Mouse (Mus musculus) lung, embryonic 14.5 days (tissue): ENCODE measurements at regions not wholly inside any gene's neighbourhood (a gene's known extent, or its start where the extent isn't known, plus 50 kb on each side); places are given as distances from the start of the nearest gene placed in this dataset.

ENCODE experiments used
- ATAC-seq: fragments of 200-750 bp; cut with Nextera tagmentation; 2 replicates; pipeline ENCODE4 v1.8.0; 2017; ENCODE audit warnings: mild to moderate bottlenecking, moderate TSS enrichment, moderate library complexity; ENCODE audit not compliant: insufficient read depth
- DNase-seq: peaks from one replicate; pipeline ENCODE4 v3.0.0-alpha.2; 2015
- H3K27ac ChIP-seq: fragments of 300-500 bp; sonication (generic); 2 replicates; pipeline ENCODE4 v1.5.1; 2014; ENCODE audit warnings: low read depth, mild to moderate bottlenecking, moderate library complexity
- H3K27me3 ChIP-seq: fragments of 300-500 bp; sonication (generic); 2 replicates; pipeline ENCODE4 v1.6.1; 2014; ENCODE audit warnings: low read length, control low read depth; ENCODE audit not compliant: insufficient read depth
- H3K36me3 ChIP-seq: fragments of 300-500 bp; sonication (generic); 2 replicates; pipeline ENCODE4 v1.6.1; 2014; ENCODE audit warnings: control low read depth; ENCODE audit not compliant: insufficient read depth
- H3K4me1 ChIP-seq: fragments of 300-500 bp; sonication (generic); 2 replicates; pipeline ENCODE4 v1.6.1; 2014; ENCODE audit warnings: antibody characterized with exemption, control low read depth; ENCODE audit not compliant: insufficient read depth
- H3K4me2 ChIP-seq: fragments of 300-500 bp; sonication (generic); 2 replicates; pipeline ENCODE4 v1.6.1; 2014; ENCODE audit warnings: mild to moderate bottlenecking
- H3K4me3 ChIP-seq: fragments of 300-500 bp; sonication (generic); 2 replicates; pipeline ENCODE4 v1.5.1; 2014; ENCODE audit warnings: low read depth, low read length
- H3K9ac ChIP-seq: fragments of 300-500 bp; sonication (generic); 2 replicates; pipeline ENCODE4 v1.6.1; 2014
- H3K9me3 ChIP-seq: fragments of 300-500 bp; sonication (generic); 2 replicates; pipeline ENCODE4 v1.6.1; 2016; ENCODE audit warnings: low read depth, low read length, control low read depth
- CTCF ChIP-seq: IDR thresholded peaks from 2 replicates; pipeline ENCODE4 v1.5.1; 2016; ENCODE audit warnings: antibody characterized with exemption, low read depth
- WGBS: fragments of 180-500 bp; shearing (Covaris S2); extraction: QIAGEN DNeasy Blood & Tissue Kit; methylation state at CpG from one replicate; pipeline ENCODE4 v1.1.7; 2014; 5-methylcytosine and 5-hydroxymethylcytosine counted together

- no peak overlapping the region for H3K4me3 ChIP-seq
- no peak for ATAC-seq
- no peak overlapping the region for H3K9ac ChIP-seq
- DNase-seq: no peak
- no peaks in the 10 kb centered on the region for H3K27me3 ChIP-seq
- WGBS: 52% methylated on average over 1 of the region's 1 CpGs
- H3K9me3 ChIP-seq: no peaks in the 10 kb centered on the region
- H3K4me2 ChIP-seq: no peak overlapping the region
- H3K4me1 ChIP-seq: no peaks in the 10 kb centered on the region
- H3K36me3 ChIP-seq: no peaks in the 10 kb centered on the region
- no peak overlapping the region for H3K27ac ChIP-seq
- no peak for TF ChIP-seq CTCF
Measured at GRCm38 (mm10) chr9:23116311-23116710, 106.6 kb upstream of the Bmper start.

GRCm38 (mm10) chr9:23119811-23120210, 103.1 kb upstream of the Bmper start:
- WGBS: 90% methylated on average over 4 of the region's 4 CpGs
- H3K27me3 ChIP-seq: no peaks in the 10 kb centered on the region
- no peaks in the 10 kb centered on the region for H3K9me3 ChIP-seq
- no peak for DNase-seq
- H3K27ac ChIP-seq: no peak overlapping the region
- TF ChIP-seq CTCF: no peak
- no peak overlapping the region for H3K9ac ChIP-seq
- no peak for ATAC-seq
- no peaks in the 10 kb centered on the region for H3K4me1 ChIP-seq
- H3K4me3 ChIP-seq: no peak overlapping the region
- no peak overlapping the region for H3K4me2 ChIP-seq
- no peaks in the 10 kb centered on the region for H3K36me3 ChIP-seq

GRCm38 (mm10) chr9:23120814-23121213, 102.1 kb upstream of the Bmper start:
- ATAC-seq (no peak), DNase-seq (no peak)
- Histone ChIP-seq H3K36me3 (no peaks in the 10 kb centered on the region), H3K27me3 (no peaks in the 10 kb centered on the region), H3K9me3 (no peaks in the 10 kb centered on the region), H3K4me2 (no peak overlapping the region), H3K27ac (no peak overlapping the region), H3K9ac (no peak overlapping the region), H3K4me3 (no peak overlapping the region), H3K4me1 (no peaks in the 10 kb centered on the region)
- no peak for TF ChIP-seq CTCF
- WGBS: 82% methylated on average over 2 of the region's 2 CpGs

GRCm38 (mm10) chr9:23122524-23122923, 100.4 kb upstream of the Bmper start:
- H3K27ac ChIP-seq: no peak overlapping the region
- H3K4me1 ChIP-seq: no peaks in the 10 kb centered on the region
- H3K36me3 ChIP-seq: no peaks in the 10 kb centered on the region
- H3K4me3 ChIP-seq: no peak overlapping the region
- no peak for TF ChIP-seq CTCF
- ATAC-seq: peak; percentile 21; the same call in 1 of the 2 replicates
- DNase-seq: peak; percentile 30
- 37% methylated on average over 5 of the region's 5 CpGs for WGBS
- no peaks in the 10 kb centered on the region for H3K9me3 ChIP-seq
- H3K4me2 ChIP-seq: no peak overlapping the region
- H3K9ac ChIP-seq: no peak overlapping the region
- no peaks in the 10 kb centered on the region for H3K27me3 ChIP-seq

- whole genome bisulfite sequencing: 85% methylated on average over 3 of the region's 3 CpGs
Measured at GRCm38 (mm10) chr9:23123452-23123851, 99.4 kb upstream of the Bmper start.

GRCm38 (mm10) chr9:23125761-23126704, 96.8 kb upstream of the Bmper start:
- Histone ChIP-seq H3K4me1 (0 out of 2 replicates have a peak, but pooled peaks cover 3% of the 10 kb centered on the region), H3K9me3 (no peaks in the 10 kb centered on the region), H3K27ac (no peak overlapping the region), H3K27me3 (no peaks in the 10 kb centered on the region), H3K36me3 (no peaks in the 10 kb centered on the region), H3K4me3 (no peak overlapping the region), H3K9ac (no peak overlapping the region), H3K4me2 (no peak overlapping the region)
- ATAC-seq: no peak
- TF ChIP-seq CTCF: no peak
- 38% methylated on average over 10 of the region's 10 CpGs for WGBS
- DNase-seq: no peak

More at GRCm38 (mm10) chr9:23123452-23123851, 99.4 kb upstream of the Bmper start:
- no peak overlapping the region for H3K9ac ChIP-seq
- H3K9me3 ChIP-seq: no peaks in the 10 kb centered on the region
- ATAC-seq (no peak), DNase-seq (no peak)
- H3K36me3 ChIP-seq: no peaks in the 10 kb centered on the region
- H3K4me2 ChIP-seq: no peak overlapping the region
- no peaks in the 10 kb centered on the region for H3K4me1 ChIP-seq
- H3K4me3 ChIP-seq: no peak overlapping the region
- no peaks in the 10 kb centered on the region for H3K27me3 ChIP-seq
- no peak overlapping the region for H3K27ac ChIP-seq
- TF ChIP-seq CTCF: no peak

- H3K9ac ChIP-seq: no peak overlapping the region
- no peak for TF ChIP-seq CTCF
- no peak overlapping the region for H3K4me2 ChIP-seq
- 0 out of 2 replicates have a peak, but pooled peaks cover 3% of the 10 kb centered on the region for H3K4me1 ChIP-seq
- DNase-seq: peak; percentile 44
- ATAC-seq: no peak; the same call in 1 of the 2 replicates
- H3K9me3 ChIP-seq: no peaks in the 10 kb centered on the region
- H3K36me3 ChIP-seq: no peaks in the 10 kb centered on the region
- no peak overlapping the region for H3K27ac ChIP-seq
- 31% methylated on average over 9 of the region's 9 CpGs for WGBS
- H3K4me3 ChIP-seq: no peak overlapping the region
- no peaks in the 10 kb centered on the region for H3K27me3 ChIP-seq
Measured at GRCm38 (mm10) chr9:23127338-23128017, 95.4 kb upstream of the Bmper start.
